Mouse (Mus musculus): ENCODE results near the gene Cldn16. TPM values are rescaled to one million over a fixed set of nuclear protein-coding genes. Genes with fewer than 3 reads are reported as not detected.

Gene Cldn16
- not detected for polyA plus RNA-seq (2021)

DNA sequence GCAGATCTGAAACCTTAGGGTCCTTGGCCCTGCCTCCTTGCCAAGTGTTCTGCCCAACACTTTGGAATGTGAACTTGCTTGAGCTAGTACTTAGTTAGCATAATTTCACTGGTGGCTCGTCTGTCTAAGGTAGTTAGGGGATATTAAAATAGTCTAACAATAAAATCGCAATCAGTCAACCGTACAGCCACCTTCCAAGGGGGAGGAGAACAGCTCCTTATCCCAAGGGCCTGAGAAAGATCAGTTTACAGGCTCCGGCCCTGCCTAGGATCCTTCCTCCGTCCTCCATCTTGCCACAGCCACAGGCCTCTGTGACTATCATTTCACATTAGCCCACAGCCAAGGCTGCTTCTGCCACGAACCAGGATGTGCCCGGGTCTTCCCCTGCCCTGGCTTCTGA, at the start of gene Cldn16:
Gene Cldn16 (plus strand): TSS at position 301 of the 400 bp plus-strand sequence.
- TF ChIP-seq CTCF (IDR thresholded peaks at IDR 0.05) = no peak
- CTCF ChIA-PET = no interaction called here
- in situ Hi-C loops (cut with MboI; ENCODE audit: low pct_unique_long_range_greater_than_20kb) = no loop called here
- POLR2A ChIA-PET = no interaction called here
- no peak for DNase-seq (ENCODE audit: low read depth, low spot score)
- H3K27me3 ChIP-seq = no peaks in the 10 kb centered on the region
- ATAC-seq = no peak

DNA sequence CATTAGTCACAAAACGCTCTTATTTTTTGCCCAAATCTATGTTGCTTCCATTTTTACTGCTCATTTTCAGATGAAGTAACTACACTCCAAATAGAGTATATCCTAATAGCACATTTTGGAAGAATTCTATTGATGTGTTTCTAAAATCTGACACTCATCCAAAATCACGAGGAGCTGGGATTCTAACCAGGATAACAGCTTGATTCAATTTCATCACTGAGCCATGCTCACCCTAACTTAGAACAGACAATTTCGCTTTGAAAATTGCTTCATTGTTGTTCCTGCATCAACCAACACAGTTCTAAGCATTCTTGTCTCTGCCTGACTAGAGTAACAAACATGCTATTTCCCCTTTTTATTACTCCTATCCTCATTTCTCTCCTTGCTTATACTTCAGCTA, 44.3 kb upstream of the Cldn16 start:
- DNase-seq (ENCODE audit: low read depth, low spot score) = no peak
- CTCF ChIA-PET = interaction anchor here (0.8 kb wide), 1 partner anchor 15 kb away, joined by 3 read pairs; no protein-coding TSS in a partner anchor
- no peak for ATAC-seq
- no peaks in the 10 kb centered on the region for H3K27me3 ChIP-seq
- in situ Hi-C loops (cut with MboI; ENCODE audit: low pct_unique_long_range_greater_than_20kb) = no loop called here
- POLR2A ChIA-PET = no interaction called here
- no peak for TF ChIP-seq CTCF (IDR thresholded peaks at IDR 0.05)

DNA sequence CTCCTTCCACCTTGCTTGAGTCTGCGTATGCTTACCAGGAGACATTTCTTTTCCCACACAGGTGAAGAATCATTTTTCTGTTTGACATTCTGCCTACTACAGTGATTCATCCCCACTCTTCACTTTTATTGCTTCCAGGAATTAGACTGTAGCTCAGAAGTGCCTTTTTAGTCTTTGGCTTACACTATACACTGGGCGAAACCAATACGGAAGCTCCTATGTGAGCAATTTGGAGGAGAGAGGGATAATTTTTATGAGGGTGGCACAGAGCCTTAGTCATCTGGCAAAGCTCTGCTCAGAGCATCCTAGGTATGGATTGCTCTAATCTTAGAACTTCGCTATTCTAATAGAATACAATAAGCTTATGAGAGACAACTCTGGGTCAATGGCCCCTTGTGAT, 40.9 kb upstream of the Cldn16 start:
- POLR2A ChIA-PET = no interaction called here
- H3K27me3 ChIP-seq = no peaks in the 10 kb centered on the region
- in situ Hi-C loops (cut with MboI; ENCODE audit: low pct_unique_long_range_greater_than_20kb) = no loop called here
- ATAC-seq = no peak
- CTCF ChIA-PET = no interaction called here
- DNase-seq (ENCODE audit: low read depth, low spot score) = no peak
- no peak for TF ChIP-seq CTCF (IDR thresholded peaks at IDR 0.05)

DNA sequence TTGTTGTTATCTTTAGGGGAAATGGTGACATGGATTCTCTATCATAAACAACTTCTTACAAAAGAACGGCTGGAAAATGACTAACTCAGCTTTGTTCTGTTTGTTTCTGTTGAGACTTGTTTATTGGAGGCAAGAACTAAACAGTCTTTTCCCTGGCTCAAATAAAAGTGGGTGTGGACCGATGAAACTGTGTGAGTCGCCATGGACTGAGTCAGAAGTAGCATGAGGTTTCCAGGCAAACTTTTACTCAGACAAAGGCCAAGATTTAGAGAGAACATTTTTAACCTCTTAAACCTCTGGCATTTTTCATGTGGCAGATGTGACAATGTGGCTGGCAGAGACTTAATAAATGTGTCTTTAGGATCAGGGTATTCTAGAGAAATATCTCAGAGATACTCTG, 32.7 kb upstream of the Cldn16 start:
- in situ Hi-C loops (cut with MboI; ENCODE audit: low pct_unique_long_range_greater_than_20kb) = no loop called here
- TF ChIP-seq CTCF (IDR thresholded peaks at IDR 0.05) = no peak
- H3K27me3 ChIP-seq = no peaks in the 10 kb centered on the region
- peak; percentile 13 for DNase-seq (ENCODE audit: low read depth, low spot score)
- ChIA-PET CTCF (interaction anchor here (1.2 kb wide), 1 partner anchor 31 kb away, joined by 3 read pairs; no protein-coding TSS in a partner anchor), POLR2A (no interaction called here)
- ATAC-seq = no peak

DNA sequence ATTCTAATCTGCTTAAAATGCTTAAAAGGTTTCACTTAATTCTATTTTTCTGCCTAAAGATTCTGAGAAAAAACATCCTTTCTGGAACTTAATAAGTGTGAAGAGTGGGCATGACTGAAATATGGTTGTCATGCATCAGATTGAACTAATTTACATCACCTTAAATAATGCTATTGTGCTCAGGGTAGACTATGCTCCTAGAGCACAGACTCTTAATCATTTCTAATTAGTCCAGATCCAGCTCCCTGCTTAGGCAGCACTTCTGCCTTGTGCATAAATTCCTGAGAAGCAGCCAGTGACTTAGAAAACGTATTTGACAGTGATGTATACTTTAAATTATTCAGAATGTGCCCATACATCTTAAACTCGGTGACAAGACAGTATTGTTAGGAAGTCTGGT, 29.4 kb upstream of the Cldn16 start:
- ChIA-PET CTCF (interaction anchor here (1.4 kb wide), 1 partner anchor 15 kb away, joined by 3 read pairs; no protein-coding TSS in a partner anchor), POLR2A (no interaction called here)
- in situ Hi-C loops (cut with MboI; ENCODE audit: low pct_unique_long_range_greater_than_20kb) = no loop called here
- DNase-seq (ENCODE audit: low read depth, low spot score) = no peak
- H3K27me3 ChIP-seq = no peaks in the 10 kb centered on the region
- ATAC-seq = peak; percentile 39
- no peak for TF ChIP-seq CTCF (IDR thresholded peaks at IDR 0.05)

DNA sequence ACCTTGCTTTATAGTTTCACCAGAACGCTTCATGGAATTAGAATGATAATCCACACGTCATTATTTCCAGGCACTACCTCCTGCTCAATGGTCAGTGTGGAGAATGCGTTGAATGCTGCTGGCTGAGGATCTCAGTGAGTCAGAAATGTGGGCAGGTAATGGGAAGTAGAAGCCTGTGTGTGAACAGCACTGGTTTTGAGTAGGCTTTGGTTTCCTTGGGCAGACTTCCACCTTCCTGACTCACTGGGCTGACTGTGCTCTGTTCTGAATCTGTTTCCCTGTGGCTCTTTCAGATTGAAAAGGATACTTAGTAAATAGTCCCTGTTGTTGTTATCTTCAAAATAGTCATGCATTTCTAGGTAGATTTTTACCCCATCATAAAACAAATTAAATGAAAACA, 22.9 kb upstream of the Cldn16 start:
- DNase-seq (ENCODE audit: low read depth, low spot score) (peak; percentile 15), ATAC-seq (peak; percentile 67)
- TF ChIP-seq CTCF (IDR thresholded peaks at IDR 0.05) = no peak
- H3K27me3 ChIP-seq = no peaks in the 10 kb centered on the region
- ChIA-PET POLR2A (no interaction called here), CTCF (no interaction called here)
- in situ Hi-C loops (cut with MboI; ENCODE audit: low pct_unique_long_range_greater_than_20kb) = loop anchor here (5.0 kb wide), 1 partner anchor 188 kb away; no protein-coding TSS in a partner anchor

DNA sequence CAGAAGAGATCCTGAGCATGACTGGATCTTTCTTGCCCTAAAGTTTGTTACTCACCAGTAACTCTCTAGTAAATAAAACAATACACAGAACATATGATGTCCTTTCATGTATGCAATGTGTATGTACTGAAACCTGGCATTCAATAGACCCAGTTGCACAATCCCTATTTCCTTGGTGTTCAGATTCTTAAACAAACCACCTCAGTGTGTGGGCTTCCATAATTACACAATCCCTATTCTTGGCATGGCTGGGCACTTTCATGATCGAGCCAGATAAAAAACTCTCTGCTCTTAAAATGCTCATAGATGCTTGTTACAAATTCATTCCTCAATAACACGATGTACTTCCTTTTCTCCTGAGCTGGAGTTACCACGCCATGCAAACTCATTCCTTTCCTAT, 21.8 kb upstream of the Cldn16 start:
- ChIA-PET CTCF (no interaction called here), POLR2A (no interaction called here)
- no peaks in the 10 kb centered on the region for H3K27me3 ChIP-seq
- no peak for ATAC-seq
- in situ Hi-C loops (cut with MboI; ENCODE audit: low pct_unique_long_range_greater_than_20kb) = loop anchor here (5.0 kb wide), 1 partner anchor 189 kb away; no protein-coding TSS in a partner anchor
- TF ChIP-seq CTCF (IDR thresholded peaks at IDR 0.05) = no peak
- peak; percentile 27 for DNase-seq (ENCODE audit: low read depth, low spot score)

DNA sequence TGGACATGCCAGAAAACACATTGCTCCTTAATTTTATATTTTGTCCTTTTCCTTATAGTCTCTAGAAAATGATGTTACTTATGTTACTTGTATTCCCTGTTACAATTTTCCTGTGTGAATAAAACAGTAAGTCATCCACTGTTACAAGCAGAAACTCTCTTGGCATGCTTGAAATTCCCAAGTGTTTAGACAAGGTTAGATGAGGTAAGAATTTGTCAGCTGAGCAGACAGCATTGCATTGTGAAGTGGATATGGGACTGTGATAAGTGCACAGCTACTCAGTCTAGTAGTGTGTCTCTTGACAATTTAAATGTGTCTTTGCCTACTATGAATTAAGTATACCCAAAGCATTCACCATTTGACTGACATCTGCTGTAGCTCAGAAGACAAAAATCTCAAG, 18.1 kb upstream of the Cldn16 start:
- ATAC-seq = peak; percentile 74
- ChIA-PET CTCF (interaction anchor here (0.7 to 1.5 kb wide), 3 partner anchors 14 to 473 kb away, joined by 3 to 4 read pairs (median 3); no protein-coding TSS in a partner anchor), POLR2A (no interaction called here)
- TF ChIP-seq CTCF (IDR thresholded peaks at IDR 0.05) = no peak
- H3K27me3 ChIP-seq = no peaks in the 10 kb centered on the region
- in situ Hi-C loops (cut with MboI; ENCODE audit: low pct_unique_long_range_greater_than_20kb) = loop anchor here (5.0 kb wide), 1 partner anchor 193 kb away; no protein-coding TSS in a partner anchor
- peak; percentile 15 for DNase-seq (ENCODE audit: low read depth, low spot score)

DNA sequence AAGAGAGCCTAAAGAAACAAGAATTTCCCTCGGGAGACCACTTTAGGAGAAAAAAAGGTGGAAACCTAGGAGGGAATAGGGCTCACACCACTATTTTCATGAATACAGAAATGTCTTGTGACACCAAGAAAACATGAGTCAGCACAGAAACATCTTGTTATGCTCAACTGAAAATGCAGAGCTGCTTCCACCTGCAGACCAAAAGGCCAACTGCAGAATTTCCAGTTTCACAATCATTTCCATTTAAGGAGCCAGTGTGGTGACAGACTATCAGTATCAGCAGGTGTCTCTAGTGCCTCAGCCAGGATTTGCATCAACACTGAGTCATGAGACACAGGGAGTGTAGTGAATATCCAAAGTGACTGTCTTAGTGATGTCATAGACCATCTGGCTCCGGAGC, 15.3 kb upstream of the Cldn16 start:
- POLR2A ChIA-PET = no interaction called here
- peak; percentile 96 for ATAC-seq

DNA sequence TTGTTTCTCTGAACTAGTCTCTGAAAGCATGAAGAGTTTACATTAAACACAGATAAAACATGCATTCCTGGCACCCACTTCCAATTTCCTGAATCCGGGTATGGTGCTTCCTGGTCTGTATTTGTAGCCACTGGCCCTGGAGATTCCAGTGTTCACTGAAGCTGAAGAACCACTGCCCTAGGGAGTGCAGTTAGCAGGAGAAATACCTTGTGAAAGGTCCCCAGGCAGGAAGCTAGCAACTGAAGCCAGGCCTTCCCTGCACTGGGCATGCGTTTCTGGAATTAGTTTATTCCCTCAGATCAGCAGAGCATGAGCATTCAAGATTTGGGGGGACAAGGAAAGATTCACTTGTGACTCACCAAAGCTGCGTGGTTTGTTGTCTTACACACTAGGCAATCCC, 8.8 kb upstream of the Cldn16 start:
- no peaks in the 10 kb centered on the region for H3K27me3 ChIP-seq
- peak; percentile 100 for ATAC-seq
- in situ Hi-C loops (cut with MboI; ENCODE audit: low pct_unique_long_range_greater_than_20kb) = no loop called here
- TF ChIP-seq CTCF (IDR thresholded peaks at IDR 0.05) = no peak
- DNase-seq (ENCODE audit: low read depth, low spot score) = peak; percentile 64
- POLR2A ChIA-PET = no interaction called here
- CTCF ChIA-PET = interaction anchor here (1.0 to 1.7 kb wide), 3 partner anchors 58 to 300 kb away, joined by 3 to 4 read pairs (median 3); no protein-coding TSS in a partner anchor

More for the DNA sequence above, 15.3 kb upstream of the Cldn16 start:
- H3K27me3 ChIP-seq = no peaks in the 10 kb centered on the region
- in situ Hi-C loops (cut with MboI; ENCODE audit: low pct_unique_long_range_greater_than_20kb) = no loop called here
- peak; percentile 66 for DNase-seq (ENCODE audit: low read depth, low spot score)
- peak; percentile 90 for TF ChIP-seq CTCF (IDR thresholded peaks at IDR 0.05)
- CTCF ChIA-PET = interaction anchor here (0.7 to 2.3 kb wide), 12 partner anchors 11 to 476 kb away, joined by 3 to 8 read pairs (median 3); partner anchors contain the start of gene Cldn1

DNA sequence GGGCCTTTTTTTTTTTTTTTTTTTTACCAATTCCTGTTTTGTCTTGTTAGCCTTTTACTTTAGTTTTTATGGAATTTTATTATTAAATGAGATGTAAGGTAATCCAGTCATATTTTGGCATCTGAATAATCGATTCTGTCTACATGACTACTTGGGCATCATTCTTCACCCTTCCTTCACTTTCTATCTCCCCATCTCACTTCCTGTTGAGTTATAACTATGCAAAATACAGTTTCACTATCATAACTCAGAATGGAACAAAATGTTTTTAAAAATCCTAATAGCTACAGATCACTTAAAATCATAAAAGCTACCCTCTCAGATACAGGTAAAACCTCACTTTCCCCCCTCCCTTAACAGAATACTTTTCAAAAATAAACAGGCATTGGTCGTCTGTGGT, 6.8 kb upstream of the Cldn16 start:
- POLR2A ChIA-PET = no interaction called here
- no peaks in the 10 kb centered on the region for H3K27me3 ChIP-seq
- DNase-seq (ENCODE audit: low read depth, low spot score) (no peak), ATAC-seq (no peak)
- in situ Hi-C loops (cut with MboI; ENCODE audit: low pct_unique_long_range_greater_than_20kb) = no loop called here
- no peak for TF ChIP-seq CTCF (IDR thresholded peaks at IDR 0.05)
- CTCF ChIA-PET = interaction anchor here (1.2 kb wide), 1 partner anchor 64 kb away, joined by 3 read pairs; no protein-coding TSS in a partner anchor

DNA sequence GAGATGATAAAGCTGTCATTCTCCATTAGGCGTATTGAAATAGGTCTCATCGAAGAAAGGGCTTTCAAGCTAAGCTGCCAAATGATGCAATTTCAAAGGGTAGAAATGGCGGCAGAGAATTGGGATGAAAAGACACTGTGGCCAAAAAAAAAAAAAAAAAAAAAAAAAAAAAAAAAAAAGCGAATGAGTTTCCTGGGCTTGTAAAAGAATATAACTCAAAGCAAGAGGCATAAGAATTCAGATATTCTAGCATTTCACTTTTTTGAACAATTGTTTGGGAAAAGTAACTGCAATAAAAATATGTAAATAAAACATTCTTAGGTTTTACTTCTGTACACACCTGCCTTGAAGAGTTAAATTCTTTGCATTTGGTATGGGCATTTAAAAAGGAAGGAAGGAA, 3.6 kb downstream of the Cldn16 start:
- CTCF ChIA-PET = interaction anchor here (1.0 kb wide), 1 partner anchor 20 kb away, joined by 3 read pairs; no protein-coding TSS in a partner anchor
- in situ Hi-C loops (cut with MboI; ENCODE audit: low pct_unique_long_range_greater_than_20kb) = no loop called here
- ATAC-seq (no peak), DNase-seq (ENCODE audit: low read depth, low spot score) (no peak)
- POLR2A ChIA-PET = no interaction called here
- H3K27me3 ChIP-seq = no peaks in the 10 kb centered on the region
- no peak for TF ChIP-seq CTCF (IDR thresholded peaks at IDR 0.05)

Data from Patski (cell line).